Mouse (Mus musculus) kidney, adult 2 months (tissue): ENCODE measurements around the gene Ptpn22.

Source experiments
- CTCF ChIP-seq: fragments of 200-500 bp; conservative IDR thresholded peaks from 2 replicates; pipeline ENCODE4 v1.5.1; 2011; ENCODE audit warnings: low read depth, mild to moderate bottlenecking, control low read depth, low read length, moderate library complexity, mixed read lengths; ENCODE audit not compliant: insufficient read depth, insufficient read length
- POLR2A ChIP-seq: fragments of 200-500 bp; IDR thresholded peaks from one replicate; pipeline ENCODE4 v1.6.1; 2011; ENCODE audit warnings: low read depth, low read length, control low read depth

GRCm38 (mm10) chr3:103829036-103829435 is 30.6 kb upstream of the Ptpn22 start:
- TF ChIP-seq POLR2A (no peak), CTCF (no peak)
